Mouse (Mus musculus): ENCODE measurements around the gene Slfnl1. TPM values are rescaled to one million over a fixed set of nuclear protein-coding genes. Genes with fewer than 3 reads are reported as not detected.

Slfnl1 gene
- polyA plus RNA-seq, 1 experiment from 2014 or later: not detected

- DNase-seq (ENCODE audit: low spot score): no peak
- Histone ChIP-seq H3K4me3 (no peak overlapping the region), H3K27me3 (ENCODE audit: low read depth, poor library complexity, severe bottlenecking) (no peaks in the 10 kb centered on the region), H3K9me3 (replicated peaks) (no peaks in the 10 kb centered on the region), H3K4me1 (no peaks in the 10 kb centered on the region), H3K36me3 (peaks cover 98% of the 10 kb centered on the region), H3K27ac (no peak overlapping the region)
- 96% methylated on average over 6 of the region's 6 CpGs for WGBS
Measured at GRCm38 (mm10) chr4:120556592-120556991, 24.6 kb downstream of the Slfnl1 start.

GRCm38 (mm10) chr4:120565726-120566125 is 33.7 kb downstream of the Slfnl1 start:
- peaks cover 64% of the 10 kb centered on the region for H3K36me3 ChIP-seq
- no peak for DNase-seq (ENCODE audit: low spot score)
- peaks cover 21% of the 10 kb centered on the region for H3K4me1 ChIP-seq
- 90% methylated on average over 2 of the region's 2 CpGs for WGBS
- no peak overlapping the region for H3K27ac ChIP-seq
- no peaks in the 10 kb centered on the region for H3K27me3 ChIP-seq (ENCODE audit: low read depth, poor library complexity, severe bottlenecking)
- no peaks in the 10 kb centered on the region for H3K9me3 ChIP-seq (replicated peaks)
- no peak overlapping the region for H3K4me3 ChIP-seq

GRCm38 (mm10) chr4:120568005-120568404 is 36.0 kb downstream of the Slfnl1 start:
- Histone ChIP-seq H3K27ac (no peak overlapping the region), H3K9me3 (replicated peaks) (no peaks in the 10 kb centered on the region), H3K4me3 (peak overlapping the region; percentile 75), H3K36me3 (peaks cover 41% of the 10 kb centered on the region), H3K27me3 (ENCODE audit: low read depth, poor library complexity, severe bottlenecking) (no peaks in the 10 kb centered on the region), H3K4me1 (peaks cover 30% of the 10 kb centered on the region)
- 59% methylated on average over 5 of the region's 5 CpGs for WGBS
- DNase-seq (ENCODE audit: low spot score): no peak

- Histone ChIP-seq H3K4me3 (peak overlapping the region; percentile 75), H3K36me3 (peaks cover 31% of the 10 kb centered on the region), H3K9me3 (replicated peaks) (no peaks in the 10 kb centered on the region), H3K4me1 (peaks cover 30% of the 10 kb centered on the region), H3K27ac (peak overlapping the region; percentile 96), H3K27me3 (ENCODE audit: low read depth, poor library complexity, severe bottlenecking) (no peaks in the 10 kb centered on the region)
- 12% methylated on average over 4 of the region's 4 CpGs for WGBS
- DNase-seq (ENCODE audit: low spot score): peak; percentile 38
Measured at GRCm38 (mm10) chr4:120569025-120569424, 37.0 kb downstream of the Slfnl1 start.

DNA sequence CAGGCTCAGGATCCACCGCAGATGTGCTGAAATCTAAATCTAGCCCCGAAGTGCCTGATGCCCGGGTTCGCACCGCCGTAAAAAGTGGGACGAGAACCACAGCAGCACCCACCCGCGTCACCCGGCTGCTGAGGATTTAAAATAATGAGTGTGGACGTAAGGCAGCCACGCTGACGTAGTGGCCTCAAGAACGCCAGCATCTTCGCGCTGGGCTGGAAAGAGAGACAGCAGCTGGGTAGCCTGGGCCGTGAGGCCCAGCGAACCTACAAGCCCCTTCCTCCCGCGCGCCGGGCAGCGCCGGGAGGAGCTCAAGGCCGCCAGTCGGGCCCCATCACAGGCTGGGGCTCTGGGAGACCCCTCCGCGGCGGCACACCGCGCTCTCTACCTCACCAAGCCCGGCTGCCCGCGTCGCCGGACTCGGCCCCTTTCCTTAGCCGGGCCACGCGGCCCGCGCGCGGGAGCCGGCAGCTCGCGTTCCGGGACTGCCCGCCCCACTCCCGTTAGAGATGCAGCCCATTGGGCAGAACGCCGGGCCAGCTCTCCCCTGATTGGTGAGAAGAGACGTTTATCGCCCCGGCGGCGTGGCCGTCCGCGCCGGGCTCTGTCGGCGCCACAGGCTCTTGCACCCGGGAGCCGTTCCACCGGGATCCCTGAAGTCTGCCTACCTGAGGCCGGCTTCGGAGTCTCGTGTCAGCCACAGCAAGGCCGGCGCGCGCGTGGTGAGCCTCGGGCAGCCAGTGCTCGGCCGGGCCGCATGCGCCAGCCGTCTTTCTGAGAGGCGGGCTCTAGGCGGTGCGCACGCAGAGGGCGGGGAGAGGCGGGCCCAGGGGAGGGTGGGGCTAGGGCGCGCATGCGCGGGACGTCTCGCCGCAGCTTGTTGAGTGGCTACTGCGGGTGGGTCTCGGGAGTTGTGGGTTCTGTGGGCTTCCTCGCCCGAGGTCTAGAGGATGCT is 37.7 kb downstream of the Slfnl1 start, which contains the start of gene Ctps:
Gene Ctps (minus strand): TSS at position 791 of the 952 bp plus-strand sequence.
- peaks cover 30% of the 10 kb centered on the region for H3K4me1 ChIP-seq
- H3K27me3 ChIP-seq (ENCODE audit: low read depth, poor library complexity, severe bottlenecking): no peaks in the 10 kb centered on the region
- under 1% methylated on average over 93 of the region's 97 CpGs for WGBS

DNA sequence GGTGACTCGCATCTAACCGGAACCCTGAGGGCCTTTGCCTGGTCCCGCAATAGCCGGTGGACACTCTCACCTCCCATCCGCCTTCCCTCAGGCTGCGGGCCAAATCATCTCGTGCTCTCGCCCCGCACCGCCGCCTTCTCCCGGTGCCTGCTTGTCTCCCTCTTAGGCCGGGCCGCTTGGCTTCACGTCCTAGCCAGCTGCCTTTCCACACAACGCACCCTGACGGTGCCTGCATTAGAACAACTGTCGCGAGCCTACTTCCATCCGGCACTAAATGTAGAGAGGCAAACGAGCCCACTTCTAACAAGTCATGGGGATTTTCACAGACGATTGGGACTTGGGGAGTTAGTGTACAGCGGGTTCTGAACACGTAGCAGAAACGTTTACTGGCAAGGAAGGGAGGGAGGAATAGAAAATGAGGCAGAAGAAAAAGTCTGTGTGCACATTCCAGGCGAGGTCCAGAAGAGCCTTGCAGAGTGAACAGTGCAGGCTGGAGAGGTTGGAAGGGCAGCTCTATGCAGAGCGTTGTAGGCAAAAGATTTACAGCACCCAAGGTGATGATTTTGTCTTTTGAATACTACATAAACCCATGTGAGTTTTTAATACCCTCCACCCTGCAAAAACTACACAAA is 38.5 kb downstream of the Slfnl1 start:
- Histone ChIP-seq H3K27me3 (ENCODE audit: low read depth, poor library complexity, severe bottlenecking) (no peaks in the 10 kb centered on the region), H3K27ac (peak overlapping the region; percentile 96), H3K9me3 (replicated peaks) (no peaks in the 10 kb centered on the region), H3K4me3 (peak overlapping the region; percentile 75), H3K36me3 (peaks cover 16% of the 10 kb centered on the region), H3K4me1 (peaks cover 30% of the 10 kb centered on the region)
- DNase-seq (ENCODE audit: low spot score): no peak
- 2% methylated on average over 27 of the region's 27 CpGs for WGBS

More for the DNA sequence above, 37.7 kb downstream of the Slfnl1 start, which contains the start of gene Ctps:
- H3K27ac ChIP-seq: peak within 1 kb of the TSS; percentile 96
- H3K9me3 ChIP-seq (replicated peaks): no peaks in the 10 kb centered on the region
- H3K36me3 ChIP-seq: peaks cover 24% of the 10 kb centered on the region
- peak within 1 kb of the TSS; percentile 75 for H3K4me3 ChIP-seq
- peak; percentile 99 for DNase-seq (ENCODE audit: low spot score)

GRCm38 (mm10) chr4:120571070-120571464 is 39.0 kb downstream of the Slfnl1 start:
- 74% methylated on average over 3 of the region's 3 CpGs for WGBS
- peaks cover 30% of the 10 kb centered on the region for H3K4me1 ChIP-seq
- H3K4me3 ChIP-seq: peak overlapping the region; percentile 75; the same call in 1 of the 2 replicates
- no peak for DNase-seq (ENCODE audit: low spot score)
- H3K27ac ChIP-seq: peak overlapping the region; percentile 96; the same call in 1 of the 2 replicates
- H3K36me3 ChIP-seq: peaks cover 10% of the 10 kb centered on the region
- no peaks in the 10 kb centered on the region for H3K27me3 ChIP-seq (ENCODE audit: low read depth, poor library complexity, severe bottlenecking)
- H3K9me3 ChIP-seq (replicated peaks): no peaks in the 10 kb centered on the region

DNA sequence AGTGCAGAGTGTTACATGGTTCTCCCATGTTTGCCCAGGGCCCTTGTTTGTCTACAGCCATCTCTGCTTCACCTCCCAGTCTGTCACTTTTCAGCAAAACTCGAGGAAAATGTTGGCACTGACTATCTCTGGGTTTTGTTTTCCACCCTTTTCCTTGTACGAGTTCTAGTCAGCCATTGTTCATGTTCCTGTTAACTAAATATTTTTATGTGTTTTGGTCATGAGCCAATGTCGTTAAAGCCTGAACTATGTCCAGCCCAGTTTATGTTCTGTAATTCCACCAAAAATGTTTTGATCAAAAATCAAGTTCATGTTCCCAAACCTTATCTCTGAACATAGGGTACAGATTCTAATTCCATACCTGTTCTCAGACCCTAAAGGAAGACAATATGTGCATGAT is 39.7 kb downstream of the Slfnl1 start:
- 82% methylated on average over 3 of the region's 3 CpGs for WGBS

GRCm38 (mm10) chr4:120580894-120581293 is 48.9 kb downstream of the Slfnl1 start:
- 78% methylated on average over 5 of the region's 5 CpGs for WGBS

More for the DNA sequence above, 39.7 kb downstream of the Slfnl1 start:
- no peaks in the 10 kb centered on the region for H3K27me3 ChIP-seq (ENCODE audit: low read depth, poor library complexity, severe bottlenecking)
- no peak for DNase-seq (ENCODE audit: low spot score)
- no peak overlapping the region for H3K27ac ChIP-seq
- H3K4me3 ChIP-seq: no peak overlapping the region
- H3K36me3 ChIP-seq: peaks cover 4% of the 10 kb centered on the region
- H3K4me1 ChIP-seq: peaks cover 30% of the 10 kb centered on the region
- H3K9me3 ChIP-seq (replicated peaks): no peaks in the 10 kb centered on the region

DNA sequence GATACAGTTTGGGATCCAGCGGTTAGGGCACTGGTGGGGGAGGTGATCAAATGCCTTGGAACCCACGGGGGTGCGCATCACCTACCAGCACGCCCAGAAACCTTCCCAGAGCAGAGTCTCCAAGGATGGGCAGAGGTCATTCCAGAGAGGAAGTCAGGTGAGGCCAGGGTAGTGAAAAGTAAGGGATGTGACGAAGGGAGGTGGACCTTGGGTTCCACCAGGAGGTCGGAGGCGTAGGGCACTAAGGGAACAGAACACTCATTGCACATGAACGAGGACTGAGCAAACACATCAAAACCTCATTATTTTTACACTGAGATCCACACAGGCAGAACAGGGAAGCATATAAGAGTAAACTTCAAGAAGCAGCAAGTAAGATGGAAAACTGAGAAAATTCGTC is 49.7 kb downstream of the Slfnl1 start:
- no peak for DNase-seq (ENCODE audit: low spot score)
- Histone ChIP-seq H3K27me3 (ENCODE audit: low read depth, poor library complexity, severe bottlenecking) (no peaks in the 10 kb centered on the region), H3K27ac (no peak overlapping the region), H3K9me3 (replicated peaks) (no peaks in the 10 kb centered on the region), H3K4me3 (no peak overlapping the region), H3K4me1 (no peaks in the 10 kb centered on the region), H3K36me3 (no peaks in the 10 kb centered on the region)
- WGBS: 83% methylated on average over 9 of the region's 9 CpGs

More at GRCm38 (mm10) chr4:120580894-120581293, 48.9 kb downstream of the Slfnl1 start:
- H3K4me3 ChIP-seq: no peak overlapping the region
- DNase-seq (ENCODE audit: low spot score): no peak
- no peaks in the 10 kb centered on the region for H3K9me3 ChIP-seq (replicated peaks)
- no peaks in the 10 kb centered on the region for H3K27me3 ChIP-seq (ENCODE audit: low read depth, poor library complexity, severe bottlenecking)
- no peak overlapping the region for H3K27ac ChIP-seq
- no peaks in the 10 kb centered on the region for H3K36me3 ChIP-seq
- H3K4me1 ChIP-seq: no peaks in the 10 kb centered on the region
